Mouse (Mus musculus) adrenal gland, postnatal 14 days (tissue): ENCODE results near the gene Prkn. TPM values are rescaled to one million over a fixed set of nuclear protein-coding genes. Genes with fewer than 3 reads are reported as not detected.
"Not testable (repeated sequence)": the region's sequence is repeated elsewhere in the genome, so short reads cannot be mapped to it uniquely, and the experiment has no call there.

Source experiments
- DNase-seq: peaks from one replicate; pipeline ENCODE4 v3.0.0; 2021; ENCODE audit warnings: mixed read lengths
- total RNA-seq: library from RNA; stranded (reverse); gene quantifications from 2 replicates; pipeline ENCODE4 v1.2.3, GENCODE M21; 2021

Gene Prkn
- total RNA-seq, 1 experiment from 2014 or later = 6.9 TPM

DNA sequence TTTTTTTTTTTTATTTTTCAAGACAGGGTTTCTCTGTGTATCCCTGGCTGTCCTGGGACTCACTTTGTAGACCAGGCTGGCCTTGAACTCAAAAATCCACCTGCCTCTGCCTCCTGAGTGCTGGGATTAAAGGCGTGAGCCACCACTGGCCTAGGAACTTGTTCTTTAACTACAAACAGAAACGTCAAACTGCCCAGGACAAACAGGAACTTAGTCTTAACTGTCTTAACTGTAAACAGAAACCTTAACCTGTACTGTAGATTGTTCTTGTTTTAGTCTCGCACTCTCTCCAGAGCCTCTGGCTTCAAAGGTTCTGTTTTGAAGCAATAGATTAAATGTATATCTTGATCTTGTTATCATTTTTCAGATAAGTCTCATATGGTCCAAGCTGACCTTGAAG, 1154.6 kb downstream of the Prkn start:
- DNase-seq = not testable (repeated sequence)

DNA sequence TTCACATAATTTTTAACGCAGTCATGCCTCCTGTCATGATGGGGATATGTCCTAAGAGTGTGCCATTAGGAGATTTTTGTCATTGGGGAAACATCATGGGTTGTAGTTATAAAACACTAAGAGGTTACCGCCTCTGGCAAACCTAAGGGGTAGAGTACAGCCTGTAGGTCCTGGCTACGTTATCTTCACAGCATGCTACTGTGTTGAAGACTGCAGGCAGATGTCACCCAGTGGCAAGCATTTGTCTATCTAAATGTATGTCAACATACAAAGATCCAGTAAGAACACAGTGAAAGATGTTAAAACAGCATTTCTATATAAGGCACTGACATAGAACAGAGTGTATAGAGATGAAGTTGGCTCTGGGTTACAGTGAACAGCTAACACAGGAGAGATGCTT, 1155.3 kb downstream of the Prkn start:
- no peak for DNase-seq

DNA sequence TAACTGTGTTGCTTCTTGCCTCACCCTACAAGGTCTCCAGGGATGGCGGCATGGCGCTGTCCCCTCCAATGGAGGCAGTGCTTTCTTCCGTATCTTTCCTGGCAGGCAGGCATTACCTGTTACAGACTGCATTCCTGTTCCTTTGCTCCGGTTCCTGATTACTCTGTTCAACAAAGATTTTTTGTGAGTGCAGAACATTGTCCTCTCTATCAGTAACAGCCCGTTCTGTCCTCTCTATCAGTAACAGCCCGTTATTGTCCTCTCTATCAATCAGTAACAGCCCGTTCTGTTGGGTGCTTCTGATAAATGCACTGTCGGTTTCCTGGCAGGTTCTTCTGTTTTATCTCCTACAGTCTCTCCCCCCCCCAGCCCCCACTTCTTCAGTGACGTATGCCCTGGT, 1156.1 kb downstream of the Prkn start:
- DNase-seq = no peak

DNA sequence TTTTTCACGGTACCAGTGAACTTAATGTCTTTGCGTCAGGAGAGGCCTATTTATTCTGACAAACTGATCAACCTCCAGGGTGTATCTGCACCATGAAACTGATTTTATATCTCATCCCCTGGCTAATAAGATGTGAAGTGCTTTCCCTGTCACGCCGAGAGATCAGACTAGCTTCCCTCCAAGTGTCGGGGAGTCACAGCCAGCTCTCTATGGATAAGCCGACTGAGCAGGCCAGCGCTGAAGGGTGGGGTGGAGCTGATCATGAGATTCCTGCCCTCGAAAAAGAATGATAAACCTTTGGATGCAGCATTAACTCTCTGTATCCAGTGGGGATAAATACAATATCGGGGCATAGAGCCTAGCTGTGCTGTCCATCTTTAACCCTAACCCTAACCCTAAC, 1160.1 kb downstream of the Prkn start:
- no peak for DNase-seq

DNA sequence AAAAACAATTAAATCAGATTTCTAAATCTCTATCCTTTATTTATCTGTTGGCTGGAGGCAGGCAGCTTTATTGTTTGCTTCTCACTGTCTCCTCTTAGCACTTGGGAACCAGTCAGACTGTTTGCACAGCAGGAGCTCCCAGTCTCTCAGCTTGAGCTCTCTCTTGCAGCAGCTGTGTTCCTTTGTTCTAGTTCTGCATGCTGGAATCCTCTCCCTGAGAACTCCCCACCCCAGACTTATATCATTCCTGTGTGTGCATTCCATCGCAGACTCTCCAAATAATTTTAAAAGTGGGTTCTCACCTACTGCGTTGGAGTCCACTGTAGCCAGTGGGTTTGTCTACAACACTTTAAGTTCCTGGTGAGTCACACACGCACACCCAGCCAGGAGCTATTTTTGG, 1181.1 kb downstream of the Prkn start:
- DNase-seq = no peak

DNA sequence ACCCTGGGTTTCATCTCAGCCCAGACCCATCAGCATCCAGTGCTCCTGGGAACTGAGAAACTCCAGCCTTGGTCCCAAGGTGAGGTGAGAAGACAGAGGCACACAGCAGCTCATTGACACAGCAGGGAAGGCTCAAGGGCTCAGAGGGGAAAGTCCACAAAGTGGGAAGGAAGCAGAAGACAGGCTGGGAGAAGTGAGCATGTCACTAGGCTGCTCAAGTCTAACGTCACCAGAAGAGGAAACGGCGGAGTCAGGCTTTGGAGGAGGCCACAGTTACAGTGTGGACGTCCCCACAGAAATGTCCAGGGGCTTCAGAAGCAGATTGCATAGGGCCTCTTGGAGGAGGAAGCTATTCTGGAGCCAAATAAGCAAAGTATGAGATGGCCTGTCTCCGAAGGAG, 1189.2 kb downstream of the Prkn start:
- no peak for DNase-seq

DNA sequence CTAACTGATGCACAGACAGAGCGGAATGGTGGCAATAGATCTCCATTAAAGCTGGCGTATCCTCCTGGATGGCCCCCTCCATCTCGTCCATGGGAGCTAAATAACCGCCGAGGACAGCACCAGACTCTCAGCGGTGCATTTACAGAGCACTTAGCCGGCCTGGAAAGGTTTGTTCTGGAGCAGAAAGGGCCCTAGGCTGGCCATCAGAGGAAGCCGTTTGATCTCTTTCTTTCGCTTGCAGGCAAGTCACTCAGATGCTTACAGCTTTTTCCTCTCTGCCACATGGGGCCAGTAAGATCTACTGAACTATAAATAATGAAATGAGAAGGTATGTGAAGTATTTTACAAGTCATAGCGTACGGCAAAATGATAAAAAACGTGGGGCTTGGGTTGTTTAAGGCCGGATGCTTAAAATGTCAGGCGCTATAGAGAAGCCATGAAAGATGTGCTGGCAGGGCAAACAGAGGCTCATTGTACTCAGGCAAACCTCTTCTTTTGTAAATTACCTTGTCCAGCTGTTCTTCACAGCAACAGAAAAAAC, 1189.8 kb downstream of the Prkn start:
- no peak for DNase-seq

DNA sequence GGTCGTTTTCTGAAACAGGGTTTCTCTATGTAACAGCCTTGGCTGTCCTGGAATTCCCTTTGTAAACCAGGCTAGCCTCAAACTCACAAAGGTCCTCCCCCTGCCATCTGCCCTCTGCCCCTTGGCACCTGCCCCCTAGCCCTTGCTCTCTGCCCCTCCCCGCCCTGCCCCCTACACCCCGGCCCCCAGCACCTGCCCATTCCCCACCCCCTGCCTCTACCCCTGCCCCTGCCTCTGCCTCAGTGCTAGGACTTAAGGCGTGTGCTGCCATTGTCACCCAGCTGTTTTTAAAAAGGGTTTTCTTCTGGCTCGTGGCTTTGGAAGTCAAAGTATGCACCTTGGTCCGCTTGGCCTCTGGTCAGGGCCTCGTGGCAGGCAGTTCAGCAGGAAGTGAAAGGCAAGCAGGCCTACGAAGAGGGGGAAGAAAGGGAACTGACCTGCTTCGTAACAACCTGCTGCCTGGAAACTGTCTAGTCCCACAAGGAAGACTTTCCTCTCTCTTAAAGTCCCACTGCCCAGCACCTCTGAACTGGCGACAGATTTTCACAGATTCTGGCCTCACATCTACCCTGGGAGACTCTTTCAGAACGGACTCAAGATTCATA, 1190.5 kb downstream of the Prkn start:
- DNase-seq = peak; percentile 54

DNA sequence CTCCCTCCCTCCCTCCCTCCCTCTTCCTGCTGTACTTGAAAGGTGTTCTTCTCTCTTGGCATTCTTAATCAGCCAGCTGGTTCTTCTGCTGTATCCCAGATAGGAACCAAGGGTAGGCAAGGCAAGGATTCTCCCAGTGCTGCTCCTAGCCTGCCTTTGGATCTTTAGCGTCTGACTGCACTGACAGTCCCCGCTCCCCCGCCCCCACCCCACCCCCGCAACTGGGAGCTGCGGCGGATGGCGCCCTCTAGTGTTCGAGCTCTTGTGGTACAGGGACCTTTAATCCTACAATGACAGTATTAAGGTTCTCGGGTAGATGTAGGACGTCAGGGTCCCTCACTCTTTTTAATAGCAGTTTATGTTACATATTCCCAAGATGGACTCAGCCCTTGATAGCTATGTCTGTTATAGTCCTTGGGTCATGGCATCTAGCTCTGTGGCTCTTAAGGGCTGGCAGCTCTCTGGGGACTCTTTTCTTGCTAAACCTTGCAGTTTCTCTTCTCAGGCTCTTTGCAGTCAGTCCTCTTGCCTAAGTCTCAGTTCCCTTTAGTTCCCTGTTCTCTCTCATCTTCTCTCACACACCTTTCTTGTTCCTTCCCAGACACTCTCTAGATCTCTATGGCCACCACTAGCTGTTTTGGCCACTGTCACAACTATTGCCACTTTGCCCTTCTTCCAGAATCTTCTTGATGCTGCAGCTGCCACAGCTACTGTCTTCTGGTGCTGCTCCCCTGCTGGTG, 1191.2 kb downstream of the Prkn start:
- DNase-seq = peak; percentile 84

DNA sequence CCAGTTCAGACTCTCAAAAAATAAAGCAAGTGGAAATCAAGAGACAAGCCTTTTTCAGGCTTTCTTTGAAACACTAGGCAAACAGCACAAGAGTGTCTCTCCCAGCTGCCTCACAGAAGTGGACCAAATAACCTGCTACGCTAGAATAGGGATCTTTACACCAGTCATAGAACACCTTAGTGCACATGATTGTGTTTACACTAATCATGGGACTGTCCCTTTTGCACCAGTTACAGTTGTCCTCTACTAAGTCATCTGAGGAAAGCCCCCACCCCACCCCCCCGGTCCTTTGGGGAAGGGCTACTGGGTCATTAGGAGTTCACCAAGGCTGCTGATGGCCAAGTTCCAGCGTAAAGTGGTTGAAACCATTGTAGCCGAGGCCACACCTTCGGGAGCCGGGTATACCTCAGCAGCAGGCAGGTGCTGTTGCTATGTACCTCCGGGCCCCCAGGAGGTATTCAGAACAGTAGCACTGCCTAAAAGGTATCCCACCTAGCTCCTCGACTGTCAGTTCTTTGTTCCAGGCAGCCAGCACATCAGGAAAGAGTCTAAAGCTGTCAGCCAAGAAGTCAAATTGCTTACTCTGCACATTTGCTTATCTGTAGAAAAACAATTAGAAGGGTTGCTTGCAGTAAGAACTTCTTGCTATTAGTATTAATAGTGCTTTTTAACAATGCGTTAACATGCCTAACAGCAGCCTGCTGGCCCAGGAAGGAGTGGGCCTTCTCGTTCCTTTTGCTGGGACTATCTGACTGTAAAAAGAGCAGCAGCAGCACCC, 1192.0 kb downstream of the Prkn start:
- no peak for DNase-seq

DNA sequence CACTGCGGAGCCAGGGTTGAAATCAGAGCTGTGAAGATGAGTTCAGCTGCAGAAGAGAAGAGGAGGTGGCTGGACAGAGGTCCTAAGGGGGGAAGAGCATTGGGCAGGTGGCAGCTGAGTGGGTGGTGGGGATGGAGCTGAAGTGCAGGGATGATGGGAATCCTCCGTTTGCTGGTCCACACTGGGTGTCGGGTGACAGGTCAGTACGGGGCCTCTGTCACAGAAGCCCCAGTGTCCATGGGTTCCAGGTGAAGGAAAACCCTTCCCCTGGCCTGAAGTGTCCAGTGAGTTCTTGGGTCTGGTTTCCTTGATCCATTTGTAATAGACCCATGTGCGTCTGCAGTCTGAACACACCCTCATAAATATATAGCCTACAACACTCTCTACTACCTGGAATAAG, 1195.2 kb downstream of the Prkn start:
- DNase-seq = no peak

DNA sequence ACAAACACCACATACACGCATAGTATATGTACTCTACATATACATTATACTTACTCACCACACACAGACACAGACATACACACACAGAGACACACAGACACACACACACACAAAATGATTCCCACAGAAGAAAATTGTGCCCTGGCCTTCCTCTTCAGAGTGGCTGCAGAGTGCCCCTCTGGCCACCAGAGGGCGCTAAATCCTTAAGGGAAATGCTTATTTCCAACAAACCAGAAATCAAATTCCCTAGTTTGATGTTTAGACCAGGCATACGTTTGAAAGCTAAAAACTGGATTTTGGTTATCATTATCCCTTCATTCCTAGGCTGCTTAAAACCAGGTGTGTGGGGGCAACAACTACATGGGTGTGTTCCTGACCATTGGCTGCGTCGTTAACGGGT, 1196.0 kb downstream of the Prkn start:
- DNase-seq = peak; percentile 81

DNA sequence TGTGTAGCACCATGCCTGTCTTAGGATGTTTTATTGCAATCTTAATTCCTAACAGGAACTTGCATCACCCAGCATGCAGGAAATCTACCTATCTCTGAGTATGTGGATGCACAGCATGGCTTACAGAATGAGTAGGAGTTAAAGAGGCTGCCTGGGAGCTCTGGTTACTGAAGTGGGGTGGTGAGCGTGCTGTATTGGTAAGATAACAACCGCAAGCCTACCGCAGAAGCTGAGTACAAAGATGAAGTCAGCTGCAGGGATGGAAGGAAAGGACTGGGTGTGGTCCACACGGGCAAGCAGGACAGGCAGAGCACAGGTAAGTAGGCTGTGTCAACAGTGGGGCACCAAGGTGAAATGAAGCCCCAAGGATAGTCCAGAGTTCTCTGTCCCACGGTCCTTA, 1196.9 kb downstream of the Prkn start:
- DNase-seq = no peak

DNA sequence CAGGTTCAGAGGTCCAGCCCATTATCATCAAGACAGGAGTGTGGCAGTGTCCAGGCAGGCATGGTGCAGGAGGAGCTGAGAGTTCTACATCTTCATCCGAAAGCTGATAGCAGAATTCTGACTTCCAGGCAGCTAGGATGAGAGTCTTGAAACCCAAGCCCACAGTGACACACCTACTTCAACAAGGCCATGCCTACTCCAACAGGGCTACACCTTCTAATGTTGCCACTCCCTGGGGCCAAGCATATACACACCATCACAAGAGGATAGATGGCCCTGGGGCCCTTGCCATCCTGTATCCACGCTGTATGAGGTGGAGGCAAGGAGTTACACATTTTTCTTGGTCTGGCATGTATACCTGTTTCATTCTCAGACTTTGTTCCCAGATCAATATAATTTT, 1197.4 kb downstream of the Prkn start:
- DNase-seq = no peak

DNA sequence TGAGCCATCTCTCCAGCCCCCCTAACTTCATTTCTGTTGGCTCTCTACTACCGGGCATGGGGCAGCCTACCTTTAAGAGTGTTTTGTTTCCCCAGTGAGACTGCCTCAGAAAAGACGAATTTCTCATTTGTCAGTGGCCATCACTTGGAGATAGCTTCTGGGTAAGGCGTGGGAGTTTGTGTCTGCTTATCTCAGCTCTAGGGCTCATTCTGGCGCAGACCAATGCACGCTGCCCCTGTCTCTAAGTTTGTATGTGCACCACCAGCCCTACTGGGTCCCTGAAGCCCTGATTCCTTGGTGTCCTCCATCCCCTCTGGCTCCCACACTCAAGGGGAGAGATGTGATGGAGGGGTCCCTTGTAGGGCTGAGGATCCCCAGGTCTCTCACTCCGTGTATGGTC, 1198.3 kb downstream of the Prkn start:
- DNase-seq = no peak

DNA sequence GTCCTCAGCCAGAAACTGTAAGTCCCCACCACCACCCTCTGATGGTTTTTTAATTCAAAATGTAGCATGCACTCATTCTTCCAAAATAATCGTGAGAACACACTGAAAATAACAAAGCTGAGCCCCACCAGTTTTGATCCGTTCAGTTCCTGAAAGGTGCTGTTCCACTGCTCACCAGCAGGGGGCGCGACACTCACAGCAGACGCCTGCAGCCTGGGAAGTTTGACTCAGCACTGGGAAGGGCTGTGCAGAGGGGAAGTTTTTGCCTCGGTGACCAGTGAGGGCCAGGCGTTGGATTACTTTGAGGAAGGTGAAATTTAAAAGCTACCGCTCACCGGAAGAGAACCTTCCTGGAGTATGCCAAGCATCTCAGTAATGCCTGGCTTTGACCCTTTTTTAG, 1199.0 kb downstream of the Prkn start:
- peak; percentile 91 for DNase-seq

DNA sequence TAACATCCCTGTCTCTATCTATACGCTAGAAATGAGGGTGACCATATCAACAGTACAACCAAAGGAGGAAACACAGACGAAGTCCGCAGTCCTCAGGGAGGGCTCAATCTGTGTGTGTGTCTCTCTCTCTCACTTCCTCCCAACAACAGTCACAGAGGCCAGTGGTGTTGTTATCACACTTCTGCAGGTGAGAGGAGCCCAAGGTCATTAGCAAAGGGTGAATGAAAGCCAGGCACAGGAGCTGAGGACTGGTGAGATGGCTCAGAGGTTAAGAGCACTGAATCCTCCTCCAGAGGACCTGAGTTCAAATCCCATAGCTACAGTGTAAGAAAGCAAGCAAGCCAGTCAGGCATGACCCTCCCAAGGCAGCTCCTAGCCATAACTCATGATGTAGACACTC, 1199.7 kb downstream of the Prkn start:
- DNase-seq = no peak

DNA sequence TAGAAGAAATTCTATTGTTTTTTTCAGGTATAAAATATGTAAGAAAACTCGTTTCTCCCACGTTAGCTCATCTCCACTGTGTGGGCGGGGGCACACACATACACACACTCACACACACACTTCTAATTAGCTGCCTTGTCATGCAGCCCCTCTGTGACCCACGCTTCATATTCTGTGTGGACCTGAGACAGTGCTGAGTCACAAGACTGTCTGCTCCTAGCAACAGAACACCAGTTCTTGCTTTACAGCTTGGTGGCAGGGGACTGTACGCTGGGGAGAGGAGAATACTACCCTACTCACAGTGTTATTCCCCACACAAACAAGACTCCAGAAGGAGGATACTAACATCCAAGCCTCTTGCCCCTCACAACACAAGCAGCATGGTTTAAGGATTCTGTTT, 1200.4 kb downstream of the Prkn start:
- no peak for DNase-seq

DNA sequence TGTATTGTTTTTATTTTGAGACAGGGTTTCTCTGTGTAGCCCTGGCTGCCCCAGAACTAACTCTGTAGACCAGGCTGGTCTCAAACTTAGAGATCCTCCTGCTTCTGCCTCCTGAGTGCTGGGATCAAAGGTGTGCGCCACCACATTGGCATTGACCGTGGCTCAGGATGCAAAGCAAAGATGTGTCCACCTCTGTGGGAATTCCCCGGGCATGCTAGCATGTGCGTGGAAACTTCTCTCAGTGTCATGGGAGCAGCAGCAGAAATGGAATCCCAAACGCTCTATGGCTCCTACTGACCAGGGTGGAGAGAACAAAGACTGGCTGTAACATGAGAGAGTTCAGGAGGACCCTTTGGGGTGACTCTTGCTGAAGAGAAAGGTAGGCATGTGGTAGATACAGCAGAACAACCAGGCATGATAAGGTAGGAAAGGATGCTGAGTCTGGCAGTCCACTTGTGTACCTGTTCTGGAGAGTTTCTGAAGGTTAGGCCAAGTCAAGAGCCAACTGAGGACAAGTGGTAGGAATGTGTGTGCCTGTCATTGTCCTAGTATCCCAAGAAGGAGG, 1201.0 kb downstream of the Prkn start:
- DNase-seq = no peak

DNA sequence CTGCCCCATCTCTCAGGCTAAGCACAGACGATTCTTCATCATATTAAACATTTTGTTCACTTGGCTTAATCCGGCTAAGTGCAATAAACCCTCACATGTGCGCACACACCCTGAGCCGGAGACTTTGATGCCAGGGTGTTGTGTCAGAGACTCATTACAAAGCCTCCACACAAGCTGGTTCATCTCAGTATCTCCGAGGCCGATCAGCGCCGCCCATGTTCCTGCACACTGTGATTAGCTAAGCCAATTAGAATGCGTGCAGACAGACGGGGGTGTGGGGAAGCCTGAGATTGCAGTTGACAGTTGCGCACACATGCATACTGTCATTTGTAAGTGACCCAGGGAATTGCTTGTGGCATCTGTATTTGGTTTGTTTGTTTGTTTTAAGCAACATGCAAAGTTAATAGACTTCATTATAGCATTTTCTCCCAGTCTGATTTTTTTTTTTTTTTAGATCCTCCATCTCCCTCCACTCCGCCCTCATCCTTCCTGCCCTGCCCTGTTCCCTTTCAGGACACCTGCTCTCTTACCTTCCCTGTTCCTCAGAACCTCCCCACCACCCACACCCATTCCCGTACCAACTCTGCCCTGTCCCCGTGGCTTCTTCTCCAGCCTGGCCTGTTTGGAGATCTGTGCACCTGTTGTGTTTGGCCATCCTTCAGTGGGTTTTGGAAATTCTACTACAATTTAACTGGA, 1202.5 kb downstream of the Prkn start:
- DNase-seq = no peak

DNA sequence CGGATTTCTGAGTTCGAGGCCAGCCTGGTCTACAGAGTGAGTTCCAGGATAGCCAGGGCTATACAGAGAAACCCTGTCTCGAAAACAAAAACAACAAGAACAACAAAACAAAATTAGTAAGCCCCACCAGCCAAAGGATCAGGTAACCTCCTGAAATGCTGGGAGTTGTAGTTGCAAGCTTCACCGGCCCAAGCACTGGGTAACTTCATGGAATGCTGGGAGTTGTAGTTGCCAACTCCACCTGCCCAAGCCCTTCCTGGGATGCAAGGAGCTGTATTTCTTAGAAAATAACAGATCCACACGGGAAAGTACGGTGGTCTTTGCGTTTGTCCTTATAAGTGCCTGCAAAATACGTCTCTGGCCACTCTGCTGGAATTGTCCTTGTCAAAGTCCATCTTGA, 1204.0 kb downstream of the Prkn start:
- no peak for DNase-seq

DNA sequence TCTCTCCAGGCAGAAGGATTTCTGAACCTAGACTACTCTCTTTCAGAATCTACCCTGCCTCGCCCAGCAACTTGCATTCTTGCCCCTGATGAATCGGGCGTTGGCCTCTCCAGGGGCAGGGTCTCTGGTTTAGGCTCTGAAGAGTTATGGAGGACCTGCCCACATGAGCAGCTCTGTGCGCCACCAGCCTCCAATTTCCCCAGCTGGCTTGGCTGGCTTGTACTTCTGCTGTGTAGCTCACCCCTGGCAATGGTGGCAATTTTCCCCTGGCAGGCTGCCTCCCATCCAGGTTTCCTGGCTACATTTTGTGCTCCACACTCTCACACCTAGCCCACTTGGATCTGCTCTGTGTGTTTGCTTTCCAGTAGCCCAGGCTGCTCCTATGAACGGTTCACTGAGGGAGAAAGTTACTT, 1205.7 kb downstream of the Prkn start:
- peak; percentile 65 for DNase-seq
